21 mouse cellular contexts compared by ENCODE assay signal in genomic region chr7:118037062-118037461, GRCm38 (mm10).
DNase-seq lines count a peak whose midpoint lies in the region; ATAC-seq lines count a peak whose summit lies in the region.
"Had no signal": no experiment of that assay in that cellular context is flagged by ENCODE, and none has a peak within 500 bp of the region (broad histone marks: within the 10 kb centered on the region; RNA-seq: fewer than 3 reads in every experiment).

No protein-coding gene starts in this region.

- H3K36me3 ChIP-seq in embryonic facial prominence, embryonic 12.5 days: no peaks in the 10 kb centered on the region
- H3K36me3 ChIP-seq in embryonic facial prominence, embryonic 10.5 days (replicated peaks): no peaks in the 10 kb centered on the region
- H3K36me3 ChIP-seq in midbrain, embryonic 13.5 days: no peaks in the 10 kb centered on the region
- H3K36me3 ChIP-seq in midbrain, embryonic 16.5 days (ENCODE audit: control insufficient read depth, insufficient read depth, low read length): no peaks in the 10 kb centered on the region
- no peaks in the 10 kb centered on the region for H3K36me3 ChIP-seq in embryonic facial prominence, embryonic 15.5 days
- H3K36me3 ChIP-seq: G1E had no signal

- no peak for DNase-seq in embryonic facial prominence, embryonic 10.5 days (ENCODE audit: low spot score)
- DNase-seq in MN1 (ENCODE audit: low spot score): no peak
- DNase-seq: adrenal gland, adult 2 months; adrenal gland, adult 8-10 months; adrenal gland, postnatal 10 days; adrenal gland, postnatal 14 days; adrenal gland, postnatal 25 days; adrenal gland, postnatal 36 days; B cell, adult 2 months; cerebellum, adult 11 months; cerebellum, adult 11-12 months; cerebellum, adult 18-20 months; cerebellum, adult 2 months had no signal

- H3K4me3 ChIP-seq in embryonic facial prominence, embryonic 12.5 days: no peak overlapping the region
- no peak overlapping the region for H3K4me3 ChIP-seq in embryonic facial prominence, embryonic 10.5 days
- no peak overlapping the region for H3K4me3 ChIP-seq in midbrain, embryonic 13.5 days (replicated peaks)
- no peak overlapping the region for H3K4me3 ChIP-seq in midbrain, embryonic 16.5 days (ENCODE audit: low read depth, low read length)
- no peak overlapping the region for H3K4me3 ChIP-seq in embryonic facial prominence, embryonic 15.5 days (replicated peaks)

- no peaks in the 10 kb centered on the region for H3K27me3 ChIP-seq in embryonic facial prominence, embryonic 12.5 days
- H3K27me3 ChIP-seq in embryonic facial prominence, embryonic 10.5 days (replicated peaks; ENCODE audit: low read depth, poor library complexity, severe bottlenecking): no peaks in the 10 kb centered on the region
- H3K27me3 ChIP-seq in midbrain, embryonic 13.5 days: no peaks in the 10 kb centered on the region
- no peaks in the 10 kb centered on the region for H3K27me3 ChIP-seq in midbrain, embryonic 16.5 days (ENCODE audit: control insufficient read depth, insufficient read depth, low read depth, low read length)
- H3K27me3 ChIP-seq in embryonic facial prominence, embryonic 15.5 days: no peaks in the 10 kb centered on the region
- H3K27me3 ChIP-seq: Patski had no signal

- H3K9ac ChIP-seq in embryonic facial prominence, embryonic 12.5 days: no peak overlapping the region
- H3K9ac ChIP-seq in midbrain, embryonic 13.5 days (replicated peaks): no peak overlapping the region
- H3K9ac ChIP-seq in midbrain, embryonic 16.5 days (ENCODE audit: low read depth, low read length): no peak overlapping the region
- H3K9ac ChIP-seq in embryonic facial prominence, embryonic 15.5 days: no peak overlapping the region

- 60% methylated on average over 3 of the region's 3 CpGs for WGBS in embryonic facial prominence, embryonic 12.5 days
- WGBS in embryonic facial prominence, embryonic 10.5 days: 73% methylated on average over 3 of the region's 3 CpGs
- WGBS in midbrain, embryonic 13.5 days: 65% methylated on average over 3 of the region's 3 CpGs
- WGBS in midbrain, embryonic 16.5 days: 66% methylated on average over 3 of the region's 3 CpGs
- WGBS in embryonic facial prominence, embryonic 15.5 days: 62% methylated on average over 3 of the region's 3 CpGs

- H3K4me2 ChIP-seq in embryonic facial prominence, embryonic 12.5 days (replicated peaks): no peak overlapping the region
- no peak overlapping the region for H3K4me2 ChIP-seq in midbrain, embryonic 13.5 days (replicated peaks)
- H3K4me2 ChIP-seq in midbrain, embryonic 16.5 days (ENCODE audit: low read length): no peak overlapping the region
- H3K4me2 ChIP-seq in embryonic facial prominence, embryonic 15.5 days (replicated peaks): no peak overlapping the region

- no peak overlapping the region for H3K27ac ChIP-seq in embryonic facial prominence, embryonic 12.5 days
- no peak overlapping the region for H3K27ac ChIP-seq in embryonic facial prominence, embryonic 10.5 days (replicated peaks)
- no peak overlapping the region for H3K27ac ChIP-seq in midbrain, embryonic 13.5 days
- H3K27ac ChIP-seq in midbrain, embryonic 16.5 days (ENCODE audit: low read length): no peak overlapping the region
- no peak overlapping the region for H3K27ac ChIP-seq in embryonic facial prominence, embryonic 15.5 days (replicated peaks)

- H3K9me3 ChIP-seq in embryonic facial prominence, embryonic 12.5 days: no peaks in the 10 kb centered on the region
- H3K9me3 ChIP-seq in embryonic facial prominence, embryonic 10.5 days: no peaks in the 10 kb centered on the region
- H3K9me3 ChIP-seq in midbrain, embryonic 13.5 days: no peaks in the 10 kb centered on the region
- H3K9me3 ChIP-seq in midbrain, embryonic 16.5 days (replicated peaks; ENCODE audit: control insufficient read depth, low read length, poor library complexity, severe bottlenecking): no peaks in the 10 kb centered on the region
- no peaks in the 10 kb centered on the region for H3K9me3 ChIP-seq in embryonic facial prominence, embryonic 15.5 days (replicated peaks)

- no peaks in the 10 kb centered on the region for H3K4me1 ChIP-seq in embryonic facial prominence, embryonic 12.5 days
- no peaks in the 10 kb centered on the region for H3K4me1 ChIP-seq in embryonic facial prominence, embryonic 10.5 days
- no peaks in the 10 kb centered on the region for H3K4me1 ChIP-seq in midbrain, embryonic 13.5 days (replicated peaks)
- H3K4me1 ChIP-seq in midbrain, embryonic 16.5 days (ENCODE audit: control insufficient read depth, insufficient read depth, low read length): no peaks in the 10 kb centered on the region
- no peaks in the 10 kb centered on the region for H3K4me1 ChIP-seq in embryonic facial prominence, embryonic 15.5 days

- ATAC-seq in embryonic facial prominence, embryonic 12.5 days (ENCODE audit: insufficient number of reproducible peaks, insufficient read depth, low FRiP score, low TSS enrichment): 0 out of 2 replicates have a peak, but pooled peaks have one; percentile 22
- peak; percentile 58; the same call in 1 of the 2 replicates for ATAC-seq in midbrain, embryonic 13.5 days
- no peak for ATAC-seq in midbrain, embryonic 16.5 days
- 0 out of 2 replicates have a peak, but pooled peaks have one; percentile 57 for ATAC-seq in embryonic facial prominence, embryonic 15.5 days (ENCODE audit: insufficient number of reproducible peaks, low FRiP score, low TSS enrichment, low read depth)
- ATAC-seq: activated CD4-positive, CD25-positive, alpha-beta regulatory T cell, adult 4 months; CD4-positive, CD25-positive, alpha-beta regulatory T cell, adult 4 months; Patski had no signal
